Mouse (Mus musculus) macrophage (primary cell): ENCODE measurements around the gene Prkar2b. TPM values are rescaled to one million over a fixed set of nuclear protein-coding genes. Genes with fewer than 3 reads are reported as not detected.

Experiments used
- H3K27ac ChIP-seq: fragments of 350-480 bp; formaldehyde crosslinking; 2 replicates; pipeline ENCODE4 v1.9.0; 2021
- H3K36me3 ChIP-seq: fragments of 350-480 bp; formaldehyde crosslinking; 2 replicates; pipeline ENCODE4 v1.9.0; 2021; ENCODE audit errors: inconsistent target
- H3K4me3 ChIP-seq: fragments of 350-480 bp; formaldehyde crosslinking; 2 replicates; pipeline ENCODE4 v1.9.0; 2021; ENCODE audit errors: inconsistent target
- H3K79me2 ChIP-seq: fragments of 350-480 bp; formaldehyde crosslinking; 2 replicates; pipeline ENCODE4 v1.9.0; 2021; ENCODE audit errors: inconsistent target
- WGBS: methylation state at CpG from one replicate; pipeline ENCODE4 v1.1.7; 2026; ENCODE audit warnings: inconsistent platforms; ENCODE audit not compliant: missing documents; 5-methylcytosine and 5-hydroxymethylcytosine counted together
- polyA plus RNA-seq: library from polyadenylated mRNA; stranded (reverse); fragments of 250-400 nt; gene quantifications from 3 replicates; pipeline ENCODE4 v1.2.4, GENCODE M21; 2018; ENCODE audit warnings: inconsistent platforms

The Prkar2b gene
- polyA plus RNA-seq, 1 experiment from 2014 or later = 8.3 TPM

DNA sequence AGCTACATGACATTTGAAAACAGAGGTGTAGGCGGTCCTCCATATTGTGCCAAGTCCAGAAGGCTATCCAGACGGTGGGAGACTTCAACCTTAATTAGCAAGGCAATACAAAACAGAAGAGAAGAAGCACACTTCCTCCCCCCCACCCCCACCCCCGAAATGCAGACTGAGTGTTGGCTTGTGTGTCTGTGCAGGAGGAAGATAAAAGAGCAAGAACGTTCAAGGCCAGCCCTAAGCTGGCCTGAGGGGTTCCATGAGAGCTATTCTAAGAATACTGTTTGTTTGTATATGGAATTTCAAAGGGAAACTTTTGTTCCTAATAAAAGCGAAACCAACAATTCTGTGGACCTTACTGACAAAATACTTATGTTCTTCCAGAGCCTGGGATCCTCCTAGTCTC lies 23.5 kb upstream of the Prkar2b start:
- H3K79me2 ChIP-seq = no peaks in the 10 kb centered on the region
- H3K36me3 ChIP-seq = no peaks in the 10 kb centered on the region
- no peak overlapping the region for H3K27ac ChIP-seq
- H3K4me3 ChIP-seq = no peak overlapping the region
- WGBS = 61% methylated on average over 4 of the region's 5 CpGs

DNA sequence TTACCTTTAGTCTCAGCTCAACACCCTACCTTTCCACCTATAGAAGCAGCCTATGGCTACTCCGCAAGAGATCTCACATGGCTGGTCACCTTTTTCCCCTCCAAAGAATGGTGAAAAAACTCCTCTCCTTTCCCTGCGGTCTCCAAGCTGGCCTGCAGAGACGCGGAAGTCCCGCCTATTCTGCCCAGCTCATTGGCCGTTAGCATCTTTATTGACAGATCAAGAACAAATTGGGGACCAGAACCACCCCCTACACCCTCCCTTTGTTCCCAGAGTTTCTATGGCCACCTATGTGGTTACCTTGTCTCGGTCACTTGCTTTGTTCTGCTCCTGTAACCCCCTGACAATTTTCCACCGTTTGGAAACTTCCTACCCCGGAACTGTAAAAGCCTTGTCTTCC lies 19.6 kb upstream of the Prkar2b start:
- H3K79me2 ChIP-seq = no peaks in the 10 kb centered on the region
- H3K4me3 ChIP-seq = no peak overlapping the region
- H3K27ac ChIP-seq = no peak overlapping the region
- 93% methylated on average over 9 of the region's 9 CpGs for WGBS
- no peaks in the 10 kb centered on the region for H3K36me3 ChIP-seq

DNA sequence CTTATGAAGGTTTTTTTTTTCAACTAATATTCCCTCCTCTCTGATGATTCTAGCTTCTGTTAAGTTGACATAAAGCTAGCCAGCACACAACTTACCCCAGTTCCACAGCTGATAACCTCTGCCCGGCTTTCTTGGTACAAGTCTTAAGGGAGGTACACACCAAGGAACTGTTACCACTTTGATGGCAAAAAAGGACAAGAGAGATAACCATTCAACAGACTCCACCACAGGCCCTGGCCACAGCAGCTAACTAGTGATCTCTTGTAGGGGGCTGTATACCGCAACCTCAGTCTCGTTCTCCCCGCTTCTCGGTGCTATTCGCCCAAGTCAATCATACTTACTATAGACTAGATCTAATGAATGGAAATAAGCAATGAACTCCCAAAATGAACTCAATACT lies 16.3 kb upstream of the Prkar2b start:
- H3K27ac ChIP-seq = no peak overlapping the region

DNA sequence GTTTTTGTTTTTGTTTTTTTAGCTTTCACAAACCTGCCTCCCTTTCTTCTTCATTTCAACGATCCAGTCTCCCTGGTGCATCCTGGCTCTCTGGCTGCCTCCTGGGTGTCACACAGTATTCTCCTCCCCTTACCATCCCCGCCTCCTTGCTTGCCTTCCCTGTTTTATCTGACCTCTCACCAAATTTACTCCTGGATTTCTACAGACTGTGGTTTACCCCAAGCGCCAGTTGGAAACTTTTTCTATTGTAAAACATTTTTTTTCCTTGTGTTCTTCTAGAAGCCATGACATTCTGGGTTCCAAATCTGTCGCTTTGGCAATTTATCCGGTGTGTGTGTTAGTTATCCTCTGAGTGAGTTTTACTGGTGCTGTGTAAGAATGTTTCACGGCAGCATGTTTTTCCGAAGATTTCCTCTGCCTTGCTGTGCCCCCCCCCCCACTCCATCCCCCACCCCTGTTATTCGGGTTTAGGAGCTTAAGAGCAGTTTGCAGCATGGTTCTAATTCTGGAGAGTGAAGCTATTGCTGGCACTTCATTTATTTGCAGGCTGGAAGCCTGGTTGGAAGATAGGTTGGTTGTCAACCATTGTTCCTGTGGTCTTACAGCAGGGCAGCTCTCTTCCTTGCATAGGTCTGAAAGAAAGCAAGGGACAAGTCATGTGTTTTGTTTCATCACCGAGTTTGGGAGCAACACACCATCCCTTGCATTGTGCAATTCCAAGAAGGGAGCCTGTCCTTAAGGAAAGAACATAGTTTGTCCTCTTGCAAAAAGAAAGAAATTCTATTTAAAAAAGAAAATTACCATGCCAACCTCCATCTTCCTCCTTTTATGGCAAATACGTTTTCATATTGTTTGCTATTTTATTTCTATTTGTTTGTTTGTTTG lies 15.0 kb upstream of the Prkar2b start:
- H3K27ac ChIP-seq = no peak overlapping the region
- 92% methylated on average over 10 of the region's 10 CpGs for WGBS
- no peaks in the 10 kb centered on the region for H3K36me3 ChIP-seq
- H3K79me2 ChIP-seq = no peaks in the 10 kb centered on the region
- no peak overlapping the region for H3K4me3 ChIP-seq

More for the DNA sequence above, 16.3 kb upstream of the Prkar2b start:
- no peaks in the 10 kb centered on the region for H3K36me3 ChIP-seq
- no peak overlapping the region for H3K4me3 ChIP-seq
- WGBS = 93% methylated on average over 6 of the region's 6 CpGs
- no peaks in the 10 kb centered on the region for H3K79me2 ChIP-seq

DNA sequence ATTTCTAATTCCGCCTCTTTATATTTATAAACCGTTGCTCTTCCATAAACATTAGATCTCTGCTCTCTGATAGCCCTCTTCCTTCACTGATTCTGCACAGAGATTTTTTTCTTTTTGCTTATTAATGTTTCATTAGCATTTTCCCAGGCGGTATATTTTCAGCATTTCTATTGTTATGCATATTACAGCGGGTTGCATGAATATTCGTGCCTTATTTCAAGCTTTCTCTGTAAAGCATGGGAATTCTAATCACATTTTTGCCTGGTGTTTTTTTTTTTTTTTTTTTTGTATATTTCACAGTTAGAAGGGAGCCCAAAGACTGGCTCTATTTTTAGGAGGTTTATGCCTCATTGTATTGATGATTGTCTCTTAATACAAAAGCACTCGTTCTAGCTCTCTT lies 13.2 kb upstream of the Prkar2b start:
- no peak overlapping the region for H3K4me3 ChIP-seq
- WGBS = 93% methylated on average over 6 of the region's 6 CpGs
- H3K27ac ChIP-seq = no peak overlapping the region
- H3K36me3 ChIP-seq = no peaks in the 10 kb centered on the region
- H3K79me2 ChIP-seq = no peaks in the 10 kb centered on the region

DNA sequence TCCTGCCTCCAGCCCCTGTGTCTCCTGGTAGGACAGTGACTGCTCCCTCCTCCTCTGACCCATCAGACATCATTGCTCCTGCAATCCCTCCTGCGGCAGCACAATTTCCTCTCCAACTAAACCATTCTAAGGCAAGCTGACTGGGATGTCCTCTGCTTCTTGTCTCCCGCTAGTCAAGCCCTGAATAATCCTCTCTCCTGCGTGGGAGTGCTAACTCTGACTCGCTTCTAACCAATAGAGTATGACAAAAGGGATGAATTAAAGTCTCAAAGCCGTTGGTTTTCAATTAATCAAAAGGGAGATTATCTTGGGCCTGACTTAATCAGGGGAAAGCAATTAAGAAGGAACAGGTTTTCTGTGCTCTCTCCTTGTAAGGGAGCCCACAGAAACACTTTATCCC lies 4.9 kb upstream of the Prkar2b start:
- no peak overlapping the region for H3K4me3 ChIP-seq
- WGBS = 93% methylated on average over 5 of the region's 5 CpGs

DNA sequence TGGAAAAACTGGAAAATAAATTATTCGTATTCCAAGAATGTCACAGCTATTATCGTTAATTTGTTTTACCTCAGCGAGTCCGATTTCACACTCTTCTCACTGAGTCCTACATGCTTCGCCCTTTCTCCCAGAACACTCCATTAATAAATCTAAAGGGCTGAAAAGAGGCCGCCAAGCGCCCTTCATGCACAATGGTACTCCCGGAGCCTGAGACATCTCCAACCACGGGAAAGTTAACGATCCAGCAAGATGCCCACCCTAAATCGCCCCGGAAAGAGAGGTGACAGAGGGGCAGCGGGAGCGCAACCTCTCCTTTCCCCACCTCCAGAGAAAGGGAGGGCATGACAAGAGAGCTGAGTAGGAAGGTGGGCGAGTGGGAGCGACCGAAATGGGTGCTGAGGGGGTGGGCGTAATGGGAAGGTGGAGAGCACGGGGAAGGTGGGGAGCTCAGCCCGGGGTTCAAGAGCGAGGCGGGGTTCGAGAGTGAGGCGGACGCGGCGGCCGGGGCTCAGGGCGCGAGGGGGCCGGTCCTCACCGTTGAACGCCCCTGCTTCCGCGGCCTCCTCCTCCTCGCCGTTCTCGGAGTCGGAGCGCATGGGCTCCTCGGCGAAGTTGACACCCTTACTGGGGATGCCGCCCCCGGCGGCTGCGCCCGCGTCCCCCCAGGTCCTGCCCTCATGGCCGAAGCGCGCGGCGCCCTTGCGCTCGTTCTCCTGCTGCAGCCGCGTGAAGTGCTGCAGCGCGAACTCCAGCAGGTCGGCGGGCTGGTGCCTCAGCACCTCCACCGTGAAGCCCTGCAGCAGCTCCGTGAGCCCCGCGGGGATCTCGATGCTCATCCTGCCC lies 628 bp downstream of the Prkar2b start:
- Histone ChIP-seq H3K27ac (no peak overlapping the region), H3K4me3 (peak overlapping the region; percentile 59), H3K79me2 (no peaks in the 10 kb centered on the region; the same call in 1 of the 2 replicates), H3K36me3 (no peaks in the 10 kb centered on the region)
- under 1% methylated on average over 60 of the region's 66 CpGs for WGBS

More for the DNA sequence above, 4.9 kb upstream of the Prkar2b start:
- Histone ChIP-seq H3K79me2 (no peaks in the 10 kb centered on the region), H3K27ac (no peak overlapping the region), H3K36me3 (no peaks in the 10 kb centered on the region)

DNA sequence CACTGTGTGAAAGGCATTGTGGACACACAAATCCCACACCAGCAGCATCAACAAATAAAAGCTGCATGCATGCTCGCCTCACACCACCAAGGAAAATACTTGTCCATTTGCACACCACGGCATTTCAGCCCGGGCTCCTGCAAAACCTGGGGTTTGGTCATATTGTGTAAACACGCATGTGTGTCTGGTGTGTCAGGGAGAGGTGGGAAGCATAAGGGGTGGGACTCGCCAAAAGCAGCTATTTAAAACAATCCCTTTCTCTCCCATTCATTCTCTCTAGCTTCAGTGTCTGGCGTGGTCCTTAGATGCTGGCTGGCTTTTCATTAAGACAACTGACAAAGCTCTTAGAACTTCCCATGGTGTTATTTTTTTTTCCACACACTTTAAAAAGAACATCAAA lies 1.4 kb downstream of the Prkar2b start:
- H3K27ac ChIP-seq = no peak overlapping the region
- no peaks in the 10 kb centered on the region for H3K36me3 ChIP-seq
- WGBS = 63% methylated on average over 6 of the region's 6 CpGs
- H3K79me2 ChIP-seq = no peaks in the 10 kb centered on the region; the same call in 1 of the 2 replicates
- H3K4me3 ChIP-seq = peak overlapping the region; percentile 59; the same call in 1 of the 2 replicates

DNA sequence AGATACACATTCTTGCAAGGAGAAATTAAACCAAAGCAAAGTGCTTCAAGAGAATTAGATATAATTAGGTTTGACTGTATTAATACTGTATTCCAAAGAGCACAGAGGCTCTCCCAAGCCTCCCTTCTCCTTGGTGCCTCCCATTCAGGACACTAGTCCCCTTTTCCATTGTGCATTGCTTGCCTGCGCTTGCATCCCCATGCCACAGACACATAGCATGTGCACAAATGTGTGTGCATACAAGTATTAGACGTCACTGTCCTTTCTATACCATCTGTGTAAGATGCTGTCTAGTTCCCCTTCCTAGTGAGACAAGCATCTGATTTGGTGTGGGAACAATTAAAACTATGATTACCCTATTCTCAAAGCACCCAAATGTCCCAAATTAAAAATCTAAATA lies 2.0 kb downstream of the Prkar2b start:
- WGBS = 73% methylated on average over 2 of the region's 2 CpGs
- no peak overlapping the region for H3K4me3 ChIP-seq
- no peaks in the 10 kb centered on the region for H3K36me3 ChIP-seq
- no peaks in the 10 kb centered on the region; the same call in 1 of the 2 replicates for H3K79me2 ChIP-seq
- no peak overlapping the region for H3K27ac ChIP-seq

DNA sequence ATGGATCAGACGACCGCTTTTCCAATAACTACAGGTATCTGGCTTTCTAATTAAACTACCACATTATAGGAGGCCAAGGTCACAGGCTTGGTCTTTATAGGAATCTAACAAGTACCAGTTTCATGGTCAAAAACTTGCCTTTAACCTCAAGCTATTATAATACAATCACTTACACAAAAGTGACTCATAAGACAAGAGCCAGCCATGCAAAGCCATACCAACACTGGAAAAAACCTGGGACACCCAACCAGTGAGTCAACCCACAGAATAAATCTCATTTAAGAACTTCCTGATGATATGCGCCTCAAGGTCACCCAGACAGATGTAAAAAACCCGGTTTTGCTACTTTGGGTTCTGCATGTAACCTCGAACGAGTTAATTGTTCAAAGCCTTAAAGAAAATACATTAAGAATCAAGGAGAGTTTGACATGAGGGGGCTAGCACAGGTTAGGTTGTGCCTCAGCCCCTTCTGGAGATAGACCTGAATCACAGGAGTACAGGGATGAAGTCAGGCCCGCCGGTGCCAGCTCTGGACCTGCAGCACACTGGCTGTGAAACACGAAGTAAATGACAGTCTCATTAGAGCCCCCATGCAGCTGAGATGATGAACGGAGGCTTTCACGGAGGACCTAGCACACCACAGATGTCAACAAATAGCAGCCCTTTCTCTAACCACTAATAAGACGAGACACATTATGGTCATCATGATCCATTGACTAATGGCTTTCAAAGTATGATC lies 3.5 kb downstream of the Prkar2b start:
- Histone ChIP-seq H3K36me3 (no peaks in the 10 kb centered on the region), H3K4me3 (no peak overlapping the region), H3K79me2 (no peaks in the 10 kb centered on the region; the same call in 1 of the 2 replicates), H3K27ac (no peak overlapping the region)
- 90% methylated on average over 12 of the region's 12 CpGs for WGBS

DNA sequence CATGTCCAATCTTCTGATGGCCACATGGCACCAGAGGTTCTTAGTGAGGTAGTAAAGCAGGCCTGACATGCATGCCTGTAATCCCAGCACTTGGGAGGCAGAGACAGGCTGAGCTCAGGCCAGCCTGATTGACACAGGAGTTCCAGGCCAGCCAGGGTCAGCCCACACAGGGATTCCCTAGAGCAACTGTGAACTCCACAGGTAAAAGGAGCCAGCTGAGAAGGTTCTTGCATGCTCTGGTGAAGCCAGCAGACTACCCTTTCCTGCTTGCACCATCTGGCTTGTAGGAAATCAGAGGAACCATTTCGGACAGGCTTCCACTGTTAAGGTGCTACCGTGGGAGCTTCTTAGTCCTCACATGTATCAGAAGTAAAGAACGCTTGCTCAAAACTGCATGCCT lies 5.3 kb downstream of the Prkar2b start:
- 98% methylated on average over 3 of the region's 3 CpGs for WGBS
- no peak overlapping the region for H3K27ac ChIP-seq
- no peak overlapping the region for H3K4me3 ChIP-seq
- no peaks in the 10 kb centered on the region; the same call in 1 of the 2 replicates for H3K79me2 ChIP-seq
- no peaks in the 10 kb centered on the region for H3K36me3 ChIP-seq

DNA sequence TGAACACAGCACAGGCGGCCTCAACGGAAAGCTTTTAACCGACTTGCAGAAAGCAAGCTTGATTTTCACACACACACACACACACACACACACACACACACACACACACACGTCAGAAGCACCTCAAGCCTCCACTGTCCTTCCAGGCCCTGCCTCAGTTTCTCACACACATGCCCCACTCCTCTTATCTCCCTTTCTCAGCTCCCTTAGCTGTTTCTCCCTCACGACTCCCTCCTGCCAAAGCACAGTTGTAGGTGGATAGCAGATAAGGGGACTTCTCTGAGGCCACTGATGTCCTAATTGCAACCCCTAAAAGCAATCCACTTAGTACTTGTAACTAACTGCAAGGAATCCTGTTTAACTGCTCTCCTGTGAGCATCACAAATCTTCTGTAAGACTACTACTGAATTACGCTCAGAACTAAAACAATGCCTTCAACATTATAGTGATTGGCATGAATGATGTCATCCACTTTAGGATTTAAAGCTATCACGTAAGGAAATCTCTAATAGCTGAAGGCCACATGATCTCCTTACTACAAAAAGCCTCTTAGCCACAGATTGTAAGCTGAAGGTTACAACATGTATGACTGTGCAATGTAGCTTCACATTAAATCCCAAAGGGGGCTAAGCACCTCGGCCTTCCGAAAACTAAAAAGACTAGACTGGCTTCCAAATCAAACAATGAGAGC lies 6.5 kb downstream of the Prkar2b start:
- Histone ChIP-seq H3K4me3 (no peak overlapping the region), H3K79me2 (no peaks in the 10 kb centered on the region), H3K36me3 (no peaks in the 10 kb centered on the region), H3K27ac (no peak overlapping the region)
- WGBS = 89% methylated on average over 6 of the region's 9 CpGs

DNA sequence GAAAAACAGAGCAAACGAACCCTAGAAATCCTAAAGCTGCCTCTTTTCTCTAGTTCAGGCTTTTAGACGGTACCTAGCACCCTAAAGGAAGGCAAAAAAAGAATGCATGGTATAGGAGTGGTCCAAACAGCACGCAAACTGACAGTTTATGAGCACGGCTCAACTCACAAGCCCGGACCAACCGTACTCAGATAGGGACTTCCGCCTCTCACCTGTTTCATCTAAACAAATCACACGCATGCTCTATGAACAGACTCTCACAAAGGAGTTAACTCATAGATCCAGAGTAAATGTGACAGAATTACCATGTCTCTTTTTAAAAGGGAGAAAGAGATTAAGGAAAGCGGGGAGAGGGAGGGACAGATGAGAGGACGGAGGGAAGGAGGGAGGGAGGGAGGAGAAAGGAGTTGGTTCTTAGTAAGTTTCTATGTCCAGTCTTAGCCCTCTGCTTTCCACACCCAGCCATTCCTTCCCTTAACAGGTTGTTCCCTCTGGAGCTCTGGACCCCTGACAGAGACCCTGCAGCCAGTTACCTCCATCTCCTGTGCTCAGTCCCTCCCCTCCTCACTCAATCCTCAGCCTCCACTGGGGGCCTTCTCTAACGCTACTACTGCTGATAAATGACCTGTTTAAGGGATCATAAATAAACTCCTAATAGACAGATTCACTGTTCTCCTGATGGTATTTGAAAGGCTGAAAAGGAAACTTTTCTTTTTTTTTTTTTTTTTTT lies 7.3 kb downstream of the Prkar2b start:
- Histone ChIP-seq H3K27ac (no peak overlapping the region), H3K36me3 (no peaks in the 10 kb centered on the region), H3K4me3 (no peak overlapping the region), H3K79me2 (no peaks in the 10 kb centered on the region)
- 94% methylated on average over 11 of the region's 11 CpGs for WGBS
